Mouse (Mus musculus) forebrain, embryonic 12.5 days (tissue): Measurements from ENCODE around the gene Tnfsf11. TPM values are rescaled to one million over a fixed set of nuclear protein-coding genes. Genes with fewer than 3 reads are reported as not detected.
A peak's percentile ranks its signal among the peaks of the same experiment; 100 is the strongest.

Experiments
- ATAC-seq: fragments of 200-750 bp; cut with Nextera tagmentation; 2 replicates; pipeline ENCODE4 v1.8.0; 2017; ENCODE audit warnings: moderate TSS enrichment; ENCODE audit not compliant: low FRiP score
- H3K27ac ChIP-seq: fragments of 300-500 bp; sonication (generic); 2 replicates; pipeline ENCODE4 v1.5.1; 2016; ENCODE audit warnings: mild to moderate bottlenecking
- H3K27me3 ChIP-seq: fragments of 300-500 bp; sonication (generic); 2 replicates; pipeline ENCODE4 v1.6.1; 2016; ENCODE audit warnings: mild to moderate bottlenecking
- H3K36me3 ChIP-seq: fragments of 300-500 bp; sonication (generic); replicated peaks from 2 replicates; pipeline ENCODE4 v1.6.1; 2016; ENCODE audit warnings: mild to moderate bottlenecking
- H3K4me1 ChIP-seq: fragments of 300-500 bp; sonication (generic); 2 replicates; pipeline ENCODE4 v1.6.1; 2016
- H3K4me2 ChIP-seq: fragments of 300-500 bp; sonication (generic); 2 replicates; pipeline ENCODE4 v1.6.1; 2016; ENCODE audit warnings: mild to moderate bottlenecking, moderate library complexity
- H3K4me3 ChIP-seq: fragments of 300-500 bp; sonication (generic); replicated peaks from 2 replicates; pipeline ENCODE4 v1.5.1; 2016; ENCODE audit warnings: mild to moderate bottlenecking
- H3K9ac ChIP-seq: fragments of 300-500 bp; sonication (generic); 2 replicates; pipeline ENCODE4 v1.6.1; 2016; ENCODE audit warnings: mild to moderate bottlenecking
- H3K9me3 ChIP-seq: fragments of 300-500 bp; sonication (generic); 2 replicates; pipeline ENCODE4 v1.6.1; 2016
- WGBS: fragments of 180-500 bp; shearing (Covaris S2); methylation state at CpG from one replicate; pipeline ENCODE4 v1.1.7; 2016; 5-methylcytosine and 5-hydroxymethylcytosine counted together
- polyA plus RNA-seq: library from polyadenylated mRNA; unstranded; fragments of >200 nt; fragmentation: Nextera tagmentation; extraction: Ambion mirVana; gene quantifications from 2 replicates; pipeline ENCODE4 v1.2.1, GENCODE M21; 2016

Gene Tnfsf11
- 0.22 and 0.37 TPM in 2 replicates for polyA plus RNA-seq

DNA sequence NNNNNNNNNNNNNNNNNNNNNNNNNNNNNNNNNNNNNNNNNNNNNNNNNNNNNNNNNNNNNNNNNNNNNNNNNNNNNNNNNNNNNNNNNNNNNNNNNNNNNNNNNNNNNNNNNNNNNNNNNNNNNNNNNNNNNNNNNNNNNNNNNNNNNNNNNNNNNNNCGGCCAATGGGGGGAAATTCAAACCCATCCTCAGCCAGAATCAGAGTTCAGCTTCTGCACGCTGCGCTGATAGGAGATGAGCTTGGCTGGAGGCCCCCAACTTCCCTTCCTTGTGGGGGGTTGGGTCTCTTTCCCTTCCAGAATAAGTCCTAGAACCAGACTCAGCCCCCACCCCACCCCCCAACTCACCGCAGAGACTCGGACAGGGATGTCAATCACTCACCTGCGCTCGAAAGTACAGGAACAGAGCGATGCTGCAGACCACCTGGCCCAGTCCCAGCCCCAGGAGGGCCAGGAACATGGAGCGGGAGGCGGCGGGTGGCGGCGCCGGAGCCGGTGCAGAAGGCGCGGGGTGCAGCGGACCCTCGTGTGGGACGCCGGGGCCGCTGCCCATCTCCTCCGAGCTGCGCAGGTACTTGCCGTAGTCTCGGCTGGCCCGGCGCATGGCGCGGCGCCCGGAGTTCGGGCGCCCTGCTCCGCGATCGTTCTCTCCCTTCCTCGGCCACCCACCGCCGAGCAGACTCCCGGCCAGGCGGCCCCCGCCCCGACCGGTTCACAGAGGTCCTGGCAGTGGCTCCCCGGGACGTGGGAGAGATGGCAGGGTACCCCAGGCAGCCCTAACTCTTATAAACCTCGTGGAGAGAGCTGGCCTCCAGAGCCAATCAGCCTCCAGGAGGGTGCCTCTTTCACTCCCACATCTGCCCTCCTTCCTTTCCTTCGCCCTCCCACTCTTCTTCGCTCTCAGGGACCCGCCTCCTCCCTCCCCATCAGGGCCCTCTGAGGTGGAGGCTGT is at the start of gene Tnfsf11:
Gene Tnfsf11, minus strand, starts transcription at position 758 of the 952 bp plus-strand sequence.
- Histone ChIP-seq H3K4me1 (peaks cover 9% of the 10 kb centered on the region), H3K27ac (no peak within 1 kb of the TSS), H3K4me3 (peak within 1 kb of the TSS; percentile 49), H3K36me3 (no peaks in the 10 kb centered on the region), H3K9ac (peak within 1 kb of the TSS; percentile 47), H3K27me3 (peaks cover 37% of the 10 kb centered on the region), H3K9me3 (no peaks in the 10 kb centered on the region), H3K4me2 (peak within 1 kb of the TSS; percentile 93)
- peak; percentile 41; the same call in 1 of the 2 replicates for ATAC-seq
- WGBS = under 1% methylated on average over 46 of the region's 51 CpGs

DNA sequence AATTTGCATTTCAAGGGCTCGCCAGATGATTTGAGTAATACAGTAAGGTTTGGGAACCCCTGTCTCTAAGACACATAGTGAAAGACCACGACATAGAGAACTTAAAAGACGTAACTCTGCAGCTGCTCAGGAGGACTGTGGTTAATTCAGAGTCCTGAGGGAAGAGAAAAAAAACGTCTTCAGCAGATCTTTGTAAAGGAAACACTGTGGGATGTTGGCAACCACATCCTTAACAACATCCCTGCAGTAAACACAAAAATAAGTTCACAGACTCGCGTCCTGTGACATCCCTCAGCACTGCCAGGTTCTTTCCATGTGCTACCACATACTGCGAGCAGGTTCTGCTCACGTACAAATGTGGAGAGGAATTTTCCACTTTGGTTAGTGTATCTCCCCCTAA is 48.9 kb upstream of the Tnfsf11 start:
- Histone ChIP-seq H3K27me3 (no peaks in the 10 kb centered on the region), H3K4me1 (no peaks in the 10 kb centered on the region), H3K36me3 (no peaks in the 10 kb centered on the region), H3K9ac (no peak overlapping the region), H3K4me3 (no peak overlapping the region), H3K4me2 (no peak overlapping the region), H3K9me3 (no peaks in the 10 kb centered on the region), H3K27ac (no peak overlapping the region)
- ATAC-seq = no peak
- WGBS = 66% methylated on average over 8 of the region's 8 CpGs

DNA sequence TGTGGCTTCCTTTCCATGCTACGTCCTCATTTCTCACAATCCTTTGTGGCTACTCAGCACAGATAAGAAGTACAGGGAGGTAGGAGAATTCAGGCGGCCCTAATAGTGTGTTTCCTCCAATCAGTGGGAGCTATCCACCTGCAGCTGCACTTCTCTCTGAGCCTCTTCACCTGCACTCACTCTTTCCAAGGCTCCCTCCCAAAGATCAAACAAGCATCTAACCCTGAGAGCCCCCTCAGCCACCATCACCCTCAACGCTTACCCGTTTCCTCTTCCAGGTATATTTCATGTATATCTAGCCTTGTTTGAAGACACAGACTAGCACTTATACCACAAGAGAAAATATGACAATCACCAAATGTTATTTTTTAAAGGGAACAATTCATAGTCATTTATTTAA is 47.5 kb upstream of the Tnfsf11 start:
- H3K36me3 ChIP-seq = no peaks in the 10 kb centered on the region
- no peaks in the 10 kb centered on the region for H3K9me3 ChIP-seq
- 85% methylated on average over 4 of the region's 4 CpGs for WGBS
- H3K4me1 ChIP-seq = no peaks in the 10 kb centered on the region
- no peak for ATAC-seq
- no peak overlapping the region for H3K27ac ChIP-seq
- no peak overlapping the region for H3K4me3 ChIP-seq
- H3K9ac ChIP-seq = no peak overlapping the region
- no peaks in the 10 kb centered on the region for H3K27me3 ChIP-seq
- H3K4me2 ChIP-seq = no peak overlapping the region

DNA sequence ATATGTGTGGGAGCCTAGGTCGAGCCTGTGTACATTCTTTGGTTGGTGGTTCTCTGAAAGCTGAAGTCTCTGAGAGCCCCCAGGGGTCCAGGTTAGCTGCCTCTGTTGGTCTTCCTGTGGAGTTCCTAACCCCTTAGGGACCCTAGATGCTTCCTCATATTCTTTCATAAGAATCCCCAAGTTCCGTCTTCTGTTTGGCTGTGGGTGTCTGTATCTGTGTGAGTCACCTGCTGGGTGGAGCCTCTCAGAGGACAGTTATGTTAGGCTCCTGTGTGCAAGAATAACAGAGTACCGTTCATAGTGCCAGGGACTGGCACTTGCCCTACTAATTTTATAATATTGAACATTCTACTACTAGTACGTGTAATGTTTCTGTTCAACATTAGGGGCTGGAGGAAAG is 45.0 kb upstream of the Tnfsf11 start:
- no peaks in the 10 kb centered on the region for H3K36me3 ChIP-seq
- no peaks in the 10 kb centered on the region for H3K4me1 ChIP-seq
- H3K4me2 ChIP-seq = no peak overlapping the region
- H3K4me3 ChIP-seq = no peak overlapping the region
- ATAC-seq = no peak
- H3K27ac ChIP-seq = no peak overlapping the region
- 83% methylated on average over 4 of the region's 4 CpGs for WGBS
- no peak overlapping the region for H3K9ac ChIP-seq
- no peaks in the 10 kb centered on the region for H3K27me3 ChIP-seq
- H3K9me3 ChIP-seq = no peaks in the 10 kb centered on the region

DNA sequence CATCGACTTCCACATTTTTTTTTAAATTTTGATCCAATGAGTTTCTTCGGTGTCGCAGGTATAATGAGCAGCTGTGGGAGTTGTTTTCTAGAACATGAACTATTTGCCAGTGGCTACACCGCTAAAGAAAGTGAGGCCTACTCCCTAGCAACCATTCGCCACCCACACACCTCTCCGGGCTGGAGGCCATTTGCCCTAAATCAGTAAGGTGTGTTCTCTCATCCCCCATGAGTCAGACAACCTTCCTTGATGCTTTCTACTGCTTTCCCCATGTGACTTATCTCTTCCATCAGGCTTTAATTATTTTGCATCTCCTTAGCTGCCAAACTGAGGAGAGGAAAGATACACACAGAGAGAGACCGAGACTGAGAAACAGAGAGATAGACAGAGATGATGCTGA is 43.7 kb upstream of the Tnfsf11 start:
- WGBS = 91% methylated on average over 7 of the region's 7 CpGs
- Histone ChIP-seq H3K9ac (no peak overlapping the region), H3K4me3 (no peak overlapping the region), H3K27me3 (no peaks in the 10 kb centered on the region), H3K27ac (no peak overlapping the region), H3K36me3 (no peaks in the 10 kb centered on the region), H3K4me2 (no peak overlapping the region), H3K4me1 (no peaks in the 10 kb centered on the region), H3K9me3 (no peaks in the 10 kb centered on the region)
- no peak for ATAC-seq

DNA sequence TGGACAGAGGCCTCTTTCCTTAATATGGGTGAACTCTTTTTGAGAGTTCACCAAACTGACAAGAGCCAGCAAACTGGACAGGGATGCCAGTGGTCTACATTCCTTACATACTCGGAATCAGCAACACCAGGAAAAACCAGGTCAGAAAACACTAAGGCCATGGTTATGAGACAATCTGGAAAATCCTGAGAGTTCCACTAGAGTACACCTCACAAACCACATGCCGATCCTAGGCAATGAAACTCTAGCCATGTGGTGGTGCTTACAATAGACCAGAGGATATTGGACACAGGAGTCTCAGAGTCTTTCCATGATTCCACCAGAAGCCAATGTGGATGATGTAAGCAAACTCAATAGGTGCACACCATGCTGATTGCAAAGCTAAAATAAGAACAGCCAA is 39.9 kb upstream of the Tnfsf11 start:
- 83% methylated on average over 2 of the region's 2 CpGs for WGBS

DNA sequence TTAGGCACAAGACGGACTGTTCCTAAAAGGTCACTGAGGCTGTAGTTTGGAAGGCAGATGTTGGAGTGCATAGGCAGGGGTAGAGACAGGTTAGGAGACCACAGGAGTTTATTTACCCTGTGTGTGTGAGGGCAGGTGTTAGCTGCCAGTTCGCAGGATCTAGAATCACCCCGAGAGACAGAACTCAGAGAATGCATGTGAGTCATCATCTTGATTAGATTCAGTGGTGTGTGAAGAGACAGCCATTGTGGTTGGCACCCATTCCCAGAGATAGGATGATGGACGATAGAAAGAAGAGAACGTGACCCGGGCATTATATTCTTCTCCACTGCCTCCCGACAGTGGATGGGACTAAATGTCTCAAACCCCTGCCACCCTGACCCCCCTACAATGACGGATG is 35.2 kb upstream of the Tnfsf11 start:
- WGBS = 80% methylated on average over 8 of the region's 8 CpGs
- no peaks in the 10 kb centered on the region for H3K27me3 ChIP-seq

More for the DNA sequence above, 39.9 kb upstream of the Tnfsf11 start:
- no peaks in the 10 kb centered on the region for H3K27me3 ChIP-seq
- no peaks in the 10 kb centered on the region for H3K36me3 ChIP-seq
- no peaks in the 10 kb centered on the region for H3K4me1 ChIP-seq
- no peak overlapping the region for H3K9ac ChIP-seq
- H3K4me3 ChIP-seq = no peak overlapping the region
- no peak overlapping the region for H3K4me2 ChIP-seq
- no peak for ATAC-seq
- H3K9me3 ChIP-seq = no peaks in the 10 kb centered on the region
- no peak overlapping the region for H3K27ac ChIP-seq

DNA sequence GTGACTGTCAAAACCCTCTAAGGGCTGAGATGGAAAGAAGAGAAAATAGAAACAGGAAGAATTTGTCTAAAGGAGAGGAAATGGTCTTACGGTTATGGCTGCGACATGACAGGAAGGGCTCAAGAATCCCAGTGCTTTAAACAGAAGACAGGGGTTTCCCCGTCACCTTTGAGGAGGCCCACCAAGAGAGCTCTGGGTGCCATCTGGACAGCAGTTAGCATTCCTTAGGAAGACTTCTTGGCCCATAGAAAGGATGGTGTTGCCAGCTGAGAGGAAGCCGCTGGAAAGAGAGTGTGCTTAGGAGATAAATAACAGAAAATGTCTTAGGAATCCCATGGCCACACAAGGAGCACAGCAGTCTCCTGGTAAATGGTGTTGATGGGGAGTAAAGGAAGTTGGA is 34.3 kb upstream of the Tnfsf11 start:
- ATAC-seq = no peak
- no peak overlapping the region for H3K4me3 ChIP-seq
- no peak overlapping the region for H3K9ac ChIP-seq
- H3K4me2 ChIP-seq = no peak overlapping the region
- H3K9me3 ChIP-seq = no peaks in the 10 kb centered on the region
- H3K36me3 ChIP-seq = no peaks in the 10 kb centered on the region
- no peak overlapping the region for H3K27ac ChIP-seq
- H3K4me1 ChIP-seq = no peaks in the 10 kb centered on the region
- H3K27me3 ChIP-seq = no peaks in the 10 kb centered on the region
- 88% methylated on average over 4 of the region's 4 CpGs for WGBS

More for the DNA sequence above, 35.2 kb upstream of the Tnfsf11 start:
- H3K4me3 ChIP-seq = no peak overlapping the region
- H3K9ac ChIP-seq = no peak overlapping the region
- H3K9me3 ChIP-seq = no peaks in the 10 kb centered on the region
- ATAC-seq = no peak
- no peak overlapping the region for H3K27ac ChIP-seq
- H3K4me1 ChIP-seq = no peaks in the 10 kb centered on the region
- H3K4me2 ChIP-seq = no peak overlapping the region
- H3K36me3 ChIP-seq = no peaks in the 10 kb centered on the region

DNA sequence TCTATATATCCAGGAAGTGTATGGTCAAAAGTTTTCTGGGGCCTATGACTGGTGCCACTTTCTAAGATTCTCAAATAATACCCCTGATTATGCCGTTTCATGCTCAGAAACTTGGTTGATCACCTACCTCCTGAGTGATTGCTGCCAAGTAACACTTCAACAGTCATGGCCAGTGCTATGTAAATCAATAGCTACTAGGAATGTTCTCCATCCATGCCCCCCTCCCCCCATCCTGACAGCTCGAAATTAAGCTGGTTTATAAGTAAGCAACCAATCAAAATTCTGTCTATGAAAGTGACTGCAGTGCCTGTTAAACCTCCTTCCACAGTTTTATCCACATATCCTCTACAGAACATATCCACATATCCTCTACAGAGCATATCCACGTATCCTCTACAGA is 25.5 kb upstream of the Tnfsf11 start:
- no peaks in the 10 kb centered on the region for H3K27me3 ChIP-seq
- no peaks in the 10 kb centered on the region for H3K4me1 ChIP-seq
- no peak overlapping the region for H3K9ac ChIP-seq
- H3K9me3 ChIP-seq = no peaks in the 10 kb centered on the region
- 83% methylated on average over 3 of the region's 3 CpGs for WGBS
- ATAC-seq = no peak
- no peak overlapping the region for H3K27ac ChIP-seq
- H3K4me2 ChIP-seq = no peak overlapping the region
- H3K36me3 ChIP-seq = no peaks in the 10 kb centered on the region
- no peak overlapping the region for H3K4me3 ChIP-seq

DNA sequence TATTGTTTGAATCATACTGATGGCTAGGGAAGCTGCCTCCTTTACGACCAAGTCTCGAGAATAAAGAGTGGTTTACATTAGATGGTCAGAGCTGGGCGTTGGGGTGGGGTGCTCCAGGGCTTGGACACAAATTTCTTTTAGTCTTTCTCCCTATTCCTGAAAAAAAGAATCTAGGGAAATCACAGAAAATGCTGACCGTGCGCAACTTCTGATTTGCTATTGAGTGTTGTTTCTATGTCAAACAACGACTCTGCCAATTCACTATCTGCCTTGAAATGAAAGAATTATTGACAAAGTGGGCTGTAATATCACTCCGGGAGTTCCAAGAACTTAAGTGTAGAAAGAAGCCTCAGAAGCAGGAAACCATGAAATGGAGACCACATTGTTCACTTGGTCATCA is 23.5 kb upstream of the Tnfsf11 start:
- ATAC-seq = no peak
- H3K27me3 ChIP-seq = no peaks in the 10 kb centered on the region
- WGBS = 71% methylated on average over 7 of the region's 7 CpGs

DNA sequence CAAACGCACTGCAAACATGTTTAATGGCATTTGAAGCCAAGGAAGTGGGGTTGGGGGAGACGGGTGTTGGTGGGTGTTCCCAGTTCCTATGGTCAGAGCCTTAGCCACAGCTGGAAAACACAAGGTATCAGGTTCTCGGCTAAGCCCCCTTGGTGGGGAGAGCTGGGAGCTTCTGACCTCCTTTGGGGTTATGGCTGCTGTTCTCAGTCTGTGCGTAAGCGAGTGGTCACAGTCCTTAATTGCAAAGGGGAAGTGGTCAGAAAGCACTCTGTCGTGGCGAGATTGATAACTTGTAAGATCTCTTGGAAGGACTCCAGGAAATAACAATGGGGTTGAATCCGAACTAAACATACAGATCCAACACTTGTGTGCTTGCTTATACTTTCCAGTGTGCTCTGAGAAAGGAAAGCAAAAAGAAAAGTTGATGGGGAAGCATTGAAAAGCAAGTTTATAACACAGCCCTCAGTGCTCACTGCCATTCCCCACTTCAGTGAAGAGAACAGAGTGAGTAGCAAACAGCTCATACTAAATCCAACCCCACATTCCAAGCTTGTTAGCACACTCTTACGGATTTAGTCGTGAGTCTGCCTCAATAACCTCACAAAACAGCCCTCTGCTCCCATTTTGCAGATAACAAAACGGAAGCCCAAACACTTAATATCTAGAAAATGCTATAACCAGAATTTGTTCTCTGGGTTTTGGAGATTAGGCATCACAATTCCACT is 22.9 kb upstream of the Tnfsf11 start:
- no peak overlapping the region for H3K4me3 ChIP-seq
- H3K9ac ChIP-seq = no peak overlapping the region
- no peaks in the 10 kb centered on the region for H3K9me3 ChIP-seq
- H3K36me3 ChIP-seq = no peaks in the 10 kb centered on the region
- no peak for ATAC-seq
- 61% methylated on average over 11 of the region's 11 CpGs for WGBS
- no peaks in the 10 kb centered on the region for H3K4me1 ChIP-seq
- no peak overlapping the region for H3K4me2 ChIP-seq
- no peaks in the 10 kb centered on the region for H3K27me3 ChIP-seq
- H3K27ac ChIP-seq = no peak overlapping the region

More for the DNA sequence above, 23.5 kb upstream of the Tnfsf11 start:
- no peak overlapping the region for H3K4me2 ChIP-seq
- H3K9ac ChIP-seq = no peak overlapping the region
- H3K4me1 ChIP-seq = no peaks in the 10 kb centered on the region
- H3K9me3 ChIP-seq = no peaks in the 10 kb centered on the region
- H3K36me3 ChIP-seq = no peaks in the 10 kb centered on the region
- no peak overlapping the region for H3K27ac ChIP-seq
- H3K4me3 ChIP-seq = no peak overlapping the region

DNA sequence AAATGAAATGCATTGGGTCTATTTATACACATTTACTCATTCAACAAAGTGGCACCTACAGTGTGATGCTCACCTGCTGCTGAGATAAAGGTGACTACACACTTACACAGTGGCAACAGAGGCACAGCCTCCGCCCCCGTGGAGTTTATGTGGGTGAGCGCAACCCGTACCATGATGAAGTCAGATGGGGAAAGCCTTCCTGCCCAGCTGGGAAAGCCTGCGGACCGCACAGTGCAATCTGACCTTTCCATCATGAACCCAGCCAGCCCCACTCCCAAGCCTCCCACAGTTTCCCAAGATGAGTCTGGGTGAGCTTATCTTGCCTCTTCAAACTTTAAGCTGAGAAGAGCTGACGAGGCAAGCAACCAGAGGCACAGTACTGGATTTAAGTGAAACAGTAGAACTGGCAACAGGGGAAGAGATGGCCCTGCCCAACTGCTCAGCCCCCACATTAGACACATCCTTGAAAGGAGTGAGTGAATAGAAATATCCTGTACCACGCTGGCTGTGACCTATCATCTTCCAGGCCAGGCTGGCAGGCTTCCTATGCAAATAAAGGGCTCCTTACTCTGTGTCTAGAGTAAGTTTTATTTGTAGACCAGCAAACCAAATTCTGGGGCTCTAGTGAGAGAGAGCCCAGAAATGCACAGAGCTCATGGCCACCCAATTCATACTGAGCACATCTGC is 22.1 kb upstream of the Tnfsf11 start:
- Histone ChIP-seq H3K36me3 (no peaks in the 10 kb centered on the region), H3K4me1 (no peaks in the 10 kb centered on the region), H3K4me3 (no peak overlapping the region), H3K9ac (no peak overlapping the region), H3K27ac (no peak overlapping the region), H3K9me3 (no peaks in the 10 kb centered on the region), H3K27me3 (no peaks in the 10 kb centered on the region), H3K4me2 (no peak overlapping the region)
- ATAC-seq = no peak
- WGBS = 87% methylated on average over 8 of the region's 8 CpGs
